Mouse (Mus musculus) heart, postnatal 0 days (tissue): ENCODE measurements around the gene Fbxo42. TPM values are rescaled to one million over a fixed set of nuclear protein-coding genes. Genes with fewer than 3 reads are reported as not detected.

ENCODE experiments used
- ATAC-seq: fragments of 200-750 bp; cut with Nextera tagmentation; 2 replicates; pipeline ENCODE4 v1.8.0; 2017; ENCODE audit warnings: low read depth, moderate number of reproducible peaks, moderate library complexity; ENCODE audit not compliant: insufficient read depth
- DNase-seq: peaks from one replicate; pipeline ENCODE4 v3.0.0-alpha.2; 2016; ENCODE audit warnings: low spot score
- H3K27ac ChIP-seq: fragments of 300-500 bp; sonication (generic); 2 replicates; pipeline ENCODE4 v1.5.1; 2014; ENCODE audit warnings: low read depth, mild to moderate bottlenecking
- H3K27me3 ChIP-seq: fragments of 300-500 bp; sonication (generic); 2 replicates; pipeline ENCODE4 v1.6.1; 2014; ENCODE audit warnings: low read length, mixed read lengths; ENCODE audit not compliant: control insufficient read depth, insufficient read depth
- H3K36me3 ChIP-seq: fragments of 300-500 bp; sonication (generic); replicated peaks from 2 replicates; pipeline ENCODE4 v1.6.1; 2014; ENCODE audit warnings: low read length, mixed read lengths; ENCODE audit not compliant: control insufficient read depth, insufficient read depth
- H3K4me1 ChIP-seq: fragments of 300-500 bp; sonication (generic); 2 replicates; pipeline ENCODE4 v1.6.1; 2014; ENCODE audit warnings: antibody characterized with exemption; ENCODE audit not compliant: control insufficient read depth, insufficient read depth
- H3K4me2 ChIP-seq: fragments of 300-500 bp; sonication (generic); 2 replicates; pipeline ENCODE4 v1.6.1; 2014; ENCODE audit warnings: low read depth, mild to moderate bottlenecking, low read length, moderate library complexity
- H3K4me3 ChIP-seq: fragments of 300-500 bp; sonication (generic); 2 replicates; pipeline ENCODE4 v1.5.1; 2014; ENCODE audit warnings: low read depth, low read length
- H3K9ac ChIP-seq: fragments of 300-500 bp; sonication (generic); replicated peaks from 2 replicates; pipeline ENCODE4 v1.6.1; 2014; ENCODE audit warnings: low read depth, low read length, mixed read lengths
- H3K9me3 ChIP-seq: fragments of 300-500 bp; sonication (generic); replicated peaks from 2 replicates; pipeline ENCODE4 v1.6.1; 2016; ENCODE audit warnings: low read length; ENCODE audit not compliant: control insufficient read depth
- CTCF ChIP-seq: IDR thresholded peaks from 2 replicates; pipeline ENCODE4 v1.5.1; 2016; ENCODE audit warnings: antibody characterized with exemption, control low read depth, low read depth
- EP300 ChIP-seq: IDR thresholded peaks from 2 replicates; pipeline ENCODE4 v1.6.1; 2016; ENCODE audit warnings: antibody characterized with exemption, low read depth
- WGBS: fragments of 180-500 bp; shearing (Covaris S2); extraction: QIAGEN DNeasy Blood & Tissue Kit; methylation state at CpG from one replicate; pipeline ENCODE4 v1.1.7; 2014; 5-methylcytosine and 5-hydroxymethylcytosine counted together
- polyA plus RNA-seq: library from polyadenylated mRNA; unstranded; fragments of >200 nt; fragmentation: Nextera tagmentation; extraction: Ambion mirVana; gene quantifications from 2 replicates; pipeline ENCODE4 v1.2.1, GENCODE M21; 2015
- total RNA-seq: library from RNA; depleted of rRNA; stranded (reverse); fragments of >200 nt; gene quantifications from 2 replicates; pipeline ENCODE4 v1.2.3, GENCODE M21; 2014; ENCODE audit warnings: low replicate concordance

Fbxo42 gene
- total and polyA plus RNA-seq, 2 experiments from 2014 or later = 9.1 to 9.5 TPM

- no peak for DNase-seq
- H3K27ac ChIP-seq = peak overlapping the region; percentile 67
- no peak overlapping the region for H3K9ac ChIP-seq
- ATAC-seq = peak; percentile 47; the same call in 1 of the 2 replicates
- H3K4me1 ChIP-seq = no peaks in the 10 kb centered on the region
- H3K36me3 ChIP-seq = peaks cover 59% of the 10 kb centered on the region
- WGBS = 63% methylated on average over 11 of the region's 11 CpGs
- no peak overlapping the region for H3K4me3 ChIP-seq
- H3K9me3 ChIP-seq = no peaks in the 10 kb centered on the region
- H3K27me3 ChIP-seq = no peaks in the 10 kb centered on the region
- TF ChIP-seq EP300 (no peak), CTCF (no peak)
- H3K4me2 ChIP-seq = no peak overlapping the region
Observed at GRCm38 (mm10) chr4:141200906-141201305, 53.2 kb downstream of the Fbxo42 start.

GRCm38 (mm10) chr4:141202192-141202591, 54.5 kb downstream of the Fbxo42 start:
- no peak overlapping the region for H3K9ac ChIP-seq
- H3K36me3 ChIP-seq = peaks cover 48% of the 10 kb centered on the region
- H3K9me3 ChIP-seq = no peaks in the 10 kb centered on the region
- DNase-seq (no peak), ATAC-seq (no peak)
- no peaks in the 10 kb centered on the region for H3K4me1 ChIP-seq
- WGBS = 80% methylated on average over 6 of the region's 6 CpGs
- H3K27me3 ChIP-seq = no peaks in the 10 kb centered on the region
- no peak overlapping the region for H3K4me2 ChIP-seq
- no peak overlapping the region for H3K27ac ChIP-seq
- TF ChIP-seq CTCF (no peak), EP300 (no peak)
- no peak overlapping the region for H3K4me3 ChIP-seq

- H3K4me1 ChIP-seq = no peaks in the 10 kb centered on the region
- 20% methylated on average over 4 of the region's 4 CpGs for WGBS
- H3K27me3 ChIP-seq = no peaks in the 10 kb centered on the region
- DNase-seq = no peak
- TF ChIP-seq EP300 = no peak
- 0 out of 2 replicates have a peak, but pooled peaks have one; percentile 3 for TF ChIP-seq CTCF
- no peak overlapping the region for H3K27ac ChIP-seq
- peaks cover 25% of the 10 kb centered on the region for H3K36me3 ChIP-seq
- H3K4me2 ChIP-seq = no peak overlapping the region
- no peak overlapping the region for H3K4me3 ChIP-seq
- no peak overlapping the region for H3K9ac ChIP-seq
- ATAC-seq = peak; percentile 58; the same call in 1 of the 2 replicates
- no peaks in the 10 kb centered on the region for H3K9me3 ChIP-seq
Observed at GRCm38 (mm10) chr4:141204580-141205061, 56.9 kb downstream of the Fbxo42 start.

GRCm38 (mm10) chr4:141207081-141207480, 59.4 kb downstream of the Fbxo42 start:
- DNase-seq (no peak), ATAC-seq (no peak)
- Histone ChIP-seq H3K4me1 (no peaks in the 10 kb centered on the region), H3K27me3 (no peaks in the 10 kb centered on the region), H3K4me2 (no peak overlapping the region), H3K9ac (no peak overlapping the region), H3K9me3 (no peaks in the 10 kb centered on the region), H3K27ac (no peak overlapping the region), H3K4me3 (no peak overlapping the region), H3K36me3 (0 out of 2 replicates have a peak, but pooled peaks cover 6% of the 10 kb centered on the region)
- 81% methylated on average over 5 of the region's 5 CpGs for WGBS
- TF ChIP-seq CTCF = no peak
- no peak for TF ChIP-seq EP300

- Histone ChIP-seq H3K9ac (no peak overlapping the region), H3K9me3 (no peaks in the 10 kb centered on the region), H3K27me3 (no peaks in the 10 kb centered on the region), H3K36me3 (no peaks in the 10 kb centered on the region), H3K4me2 (peak overlapping the region; percentile 58), H3K4me3 (peak overlapping the region; percentile 38), H3K27ac (peak overlapping the region; percentile 87), H3K4me1 (peaks cover 6% of the 10 kb centered on the region)
- 61% methylated on average over 14 of the region's 14 CpGs for whole genome bisulfite sequencing
- TF ChIP-seq CTCF (no peak), EP300 (no peak)
- ATAC-seq = peak; percentile 34
- no peak for DNase-seq
Observed at GRCm38 (mm10) chr4:141210524-141211219, 63.0 kb downstream of the Fbxo42 start.

GRCm38 (mm10) chr4:141211646-141212045, 63.9 kb downstream of the Fbxo42 start:
- DNase-seq = no peak
- no peak for ATAC-seq
- TF ChIP-seq CTCF (no peak), EP300 (no peak)

More at GRCm38 (mm10) chr4:141211646-141212045, 63.9 kb downstream of the Fbxo42 start:
- Histone ChIP-seq H3K9me3 (no peaks in the 10 kb centered on the region), H3K36me3 (no peaks in the 10 kb centered on the region), H3K4me2 (no peak overlapping the region), H3K4me3 (no peak overlapping the region), H3K27ac (no peak overlapping the region), H3K4me1 (peaks cover 6% of the 10 kb centered on the region), H3K27me3 (no peaks in the 10 kb centered on the region), H3K9ac (no peak overlapping the region)
- WGBS = 92% methylated on average over 4 of the region's 4 CpGs
